Mouse (Mus musculus) gastrocnemius, postnatal 4 days (tissue): Measurements from ENCODE around the gene Ehd3. TPM values are rescaled to one million over a fixed set of nuclear protein-coding genes. Genes with fewer than 3 reads are reported as not detected.
A peak's percentile ranks its signal among the peaks of the same experiment; 100 is the strongest.

Experiments used
- DNase-seq, 2 experiments: peaks; one replicate each; pipeline ENCODE4 v3.0.0; 2021 to 2022; ENCODE audit warnings: low spot score in 2 of 2, mixed read lengths in 2 of 2
- long read RNA-seq, 2 experiments: library from polyadenylated mRNA; stranded (forward); transcript quantifications; one replicate each; pipeline ENCODE4 v2.0.0; 2021
- total RNA-seq, 2 experiments: library from RNA; stranded (reverse); gene quantifications; 2 replicates each; pipeline ENCODE4 v1.2.3; 2021

Ehd3 gene
- 1 to 10 TPM; 7.0 to 7.6 TPM for total RNA-seq
- long read RNA-seq, experiment 1, transcript Ehd3-201 (6 exons, 3,659 nt) = major isoform, 6 of 9 reads
- long read RNA-seq, experiment 1, partial matches to known transcripts = 2 of 9 reads
- long read RNA-seq, experiment 1, other reads (novel, unspliced or antisense) = 1 of 9 reads
- long read RNA-seq, experiment 2, transcript Ehd3-201 (6 exons, 3,659 nt) = major isoform, 12 of 15 reads
- long read RNA-seq, experiment 2, partial matches to known transcripts = 1 of 15 reads
- long read RNA-seq, experiment 2, other reads (novel, unspliced or antisense) = 1 of 15 reads

DNA sequence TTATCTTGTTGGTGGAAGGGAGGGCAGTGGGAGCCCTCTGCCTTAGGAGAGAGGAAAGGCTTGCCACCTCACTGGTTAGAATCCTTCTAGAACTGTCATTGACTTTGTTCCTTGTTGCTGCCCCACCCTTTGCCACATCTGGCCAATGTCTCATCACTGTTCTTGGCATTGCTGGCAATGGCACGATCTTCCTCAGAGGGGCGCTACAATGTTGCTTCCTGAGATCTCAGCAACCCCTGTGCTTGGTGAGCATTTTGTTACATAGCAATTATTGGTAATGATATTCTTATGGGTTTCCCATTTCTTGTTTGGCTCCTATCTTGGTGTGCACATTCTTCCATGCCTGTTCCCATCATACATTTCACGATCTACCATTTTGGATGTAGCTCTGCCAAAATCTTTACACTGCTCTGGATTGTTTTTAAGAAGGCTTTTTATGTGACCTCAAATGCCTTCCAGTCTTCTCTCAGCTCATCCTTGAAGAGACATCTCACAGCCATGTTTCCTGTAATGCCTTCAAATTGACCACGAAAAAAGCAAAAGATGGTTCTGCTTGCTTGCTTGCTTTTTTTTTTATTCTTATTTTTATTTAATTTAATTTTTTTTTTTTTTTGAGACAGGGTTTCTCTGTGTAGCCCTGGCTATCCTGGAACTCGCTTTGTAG lies at the start of gene Ehd3:
TSS of gene Ehd3 (plus strand) at position 614 of the 664 bp plus-strand sequence.
- no peak for DNase-seq

DNA sequence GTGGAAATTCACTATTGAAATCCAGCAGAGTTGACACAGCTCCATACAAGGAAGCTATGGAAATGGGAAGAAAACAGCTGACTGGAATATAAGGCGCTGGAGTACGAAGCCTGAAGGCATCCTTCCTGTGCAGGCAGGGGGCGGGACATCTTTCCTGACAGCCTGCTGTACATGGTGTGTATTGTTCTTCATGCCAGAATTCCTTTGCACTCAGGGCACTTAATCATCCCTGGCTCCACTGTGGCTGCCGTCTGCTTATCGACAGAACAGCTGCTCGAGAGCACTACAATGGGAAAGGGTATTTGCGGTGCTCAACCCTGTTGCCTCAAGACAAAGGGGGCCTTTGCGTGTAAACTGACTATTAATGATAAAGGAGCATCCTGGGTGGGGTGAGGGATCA lies 33.0 kb upstream of the Ehd3 start:
- DNase-seq = peak in 1 of 2 experiments; percentile 8

DNA sequence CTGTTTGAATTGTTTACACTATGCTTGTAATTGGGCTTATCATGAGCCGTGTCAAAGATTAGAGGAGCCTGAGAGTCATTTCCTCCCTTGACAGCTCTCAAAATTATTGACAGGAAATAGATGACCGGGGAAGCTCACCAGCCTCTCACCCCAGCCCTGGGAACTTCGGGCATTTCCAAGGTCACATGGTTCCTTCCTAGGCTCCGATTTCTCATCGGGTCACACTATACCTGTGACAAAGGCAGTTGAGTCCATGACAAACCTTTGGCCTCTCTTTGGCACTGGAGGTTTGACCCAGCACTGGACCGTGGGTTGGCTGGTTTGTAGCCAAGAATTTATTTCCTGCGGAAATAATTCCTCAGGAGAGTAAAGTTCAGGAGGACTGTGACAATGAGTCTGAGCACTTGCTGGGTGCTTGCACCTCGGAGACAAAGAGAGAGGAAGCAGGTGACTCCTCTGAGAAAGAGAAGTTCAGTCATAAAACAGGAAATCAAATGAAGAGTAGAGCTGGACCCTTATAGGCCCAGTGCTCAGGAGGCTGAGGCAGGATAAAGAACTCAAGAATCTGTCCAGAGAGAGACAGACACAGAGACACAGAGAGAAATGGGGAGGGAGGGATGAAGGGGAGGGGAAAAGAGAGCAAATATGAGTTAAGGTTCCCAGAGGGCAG lies 17.2 kb upstream of the Ehd3 start:
- no peak for DNase-seq

- DNase-seq = no peak
Observed at GRCm38 (mm10) chr17:73790284-73791020, 13.5 kb upstream of the Ehd3 start.

DNA sequence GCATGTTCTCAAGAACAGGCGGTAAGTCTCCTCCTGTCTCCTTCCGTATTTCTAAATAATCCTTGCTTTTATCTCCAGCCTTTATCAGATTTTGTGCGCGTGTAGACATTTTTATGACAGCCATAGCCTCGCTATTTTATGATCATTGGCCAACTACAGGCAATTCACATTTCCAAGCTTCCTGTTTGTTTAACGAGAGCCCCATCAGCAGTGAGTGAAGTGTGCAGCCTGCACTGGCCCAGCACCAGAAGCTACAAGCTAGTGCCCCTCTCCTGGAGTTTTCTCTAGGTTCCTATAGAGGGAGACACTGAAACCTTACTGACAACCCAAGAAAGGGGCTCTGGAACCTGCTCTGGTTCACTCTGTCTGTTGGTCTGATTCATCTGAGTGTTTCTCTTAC lies 7.1 kb upstream of the Ehd3 start:
- DNase-seq = no peak

DNA sequence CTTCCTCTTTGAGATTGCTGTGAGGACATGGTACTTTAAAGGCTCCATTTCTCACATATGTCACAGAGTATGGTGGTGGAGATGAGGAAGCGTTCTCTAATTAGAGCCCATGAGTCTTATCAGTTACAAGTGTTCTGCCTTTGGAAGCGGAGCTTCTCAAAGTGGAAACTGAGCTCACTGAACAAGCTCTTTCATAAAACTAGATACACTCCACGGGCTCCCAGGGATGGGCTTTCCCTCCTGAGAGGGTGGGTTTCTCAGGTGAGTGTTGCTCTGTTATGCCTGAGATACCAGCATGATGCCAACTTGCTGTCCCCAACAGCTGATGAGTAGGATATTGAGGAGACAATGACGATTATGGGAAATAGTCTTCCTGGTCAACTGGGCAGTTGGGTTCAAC lies 6.2 kb upstream of the Ehd3 start:
- no peak for DNase-seq

DNA sequence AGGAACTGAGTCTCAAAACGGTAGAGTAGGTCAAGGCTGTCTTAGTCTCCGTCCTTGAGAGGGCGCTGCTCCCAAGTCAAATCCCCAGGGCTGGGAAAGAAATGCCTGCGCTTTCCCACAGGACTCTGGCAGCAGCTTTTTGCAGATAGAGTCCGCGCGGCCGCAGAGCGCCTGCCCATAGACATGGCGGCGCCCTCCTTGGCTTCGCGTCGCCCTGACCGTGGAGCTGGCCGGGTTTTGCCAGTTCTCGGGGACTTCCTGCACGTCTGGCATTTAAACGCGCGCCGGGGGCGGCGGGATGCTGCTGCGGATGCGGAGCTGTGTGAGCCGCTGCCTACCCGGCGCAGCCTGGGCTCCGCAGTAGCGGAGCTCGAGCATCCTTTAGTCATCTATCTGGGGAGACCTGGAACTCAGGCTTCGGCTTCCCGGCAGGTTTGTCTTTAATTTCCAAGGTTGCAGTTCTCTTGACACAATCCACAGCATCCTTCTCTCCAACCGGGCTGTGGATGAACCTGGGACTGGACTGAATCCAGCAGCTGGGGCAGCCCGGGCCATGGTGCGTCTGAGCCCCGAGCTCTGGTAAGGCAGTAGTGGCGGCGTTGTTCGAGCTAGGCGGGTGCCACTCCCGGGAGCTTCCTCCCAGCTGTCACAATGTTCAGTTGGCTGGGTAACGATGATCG lies 798 bp downstream of the Ehd3 start:
- DNase-seq = peak; percentile 49 to 79

GRCm38 (mm10) chr17:73806331-73806730 lies 2.4 kb downstream of the Ehd3 start:
- no peak for DNase-seq

DNA sequence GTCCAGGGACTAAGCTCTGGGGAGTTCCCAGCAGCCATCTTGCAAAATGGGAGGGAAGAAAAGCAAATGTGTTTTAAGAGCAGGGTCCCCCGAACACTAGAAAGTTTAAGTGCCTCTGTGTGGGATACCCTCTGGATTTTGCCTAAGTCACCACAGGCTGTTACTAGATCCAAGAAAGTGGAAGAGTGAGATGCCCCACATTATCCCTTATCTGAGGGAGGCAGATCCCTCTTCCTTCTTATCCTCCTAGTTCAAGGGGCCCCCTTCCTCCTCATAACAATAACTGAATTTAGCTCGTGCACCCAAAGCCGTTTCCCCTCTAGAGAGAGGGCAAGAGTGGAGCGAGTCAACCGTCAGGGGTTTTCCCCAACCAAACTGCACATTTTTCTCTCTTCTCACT lies 3.3 kb downstream of the Ehd3 start:
- DNase-seq = no peak

DNA sequence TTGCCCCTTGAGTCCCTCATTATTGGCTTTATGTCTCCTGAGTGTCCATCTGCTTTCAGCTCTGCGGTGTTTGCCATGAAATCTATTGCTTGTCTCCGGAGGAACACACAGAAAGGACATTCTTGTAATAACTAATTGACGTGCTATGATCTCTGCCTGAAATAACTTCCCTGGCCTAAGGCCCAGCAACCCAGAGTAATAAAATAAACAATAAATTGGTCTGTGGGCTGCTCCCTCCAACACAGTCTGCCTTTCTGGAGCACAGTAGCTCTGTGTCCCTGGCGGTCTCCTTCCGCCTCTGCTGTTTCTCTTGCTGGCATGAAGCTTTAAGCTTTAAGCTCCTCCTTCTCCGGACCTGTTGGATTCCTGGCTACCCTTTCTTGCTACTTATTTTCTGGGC lies 4.5 kb downstream of the Ehd3 start:
- no peak for DNase-seq

GRCm38 (mm10) chr17:73810801-73811200 lies 6.9 kb downstream of the Ehd3 start:
- no peak for DNase-seq

DNA sequence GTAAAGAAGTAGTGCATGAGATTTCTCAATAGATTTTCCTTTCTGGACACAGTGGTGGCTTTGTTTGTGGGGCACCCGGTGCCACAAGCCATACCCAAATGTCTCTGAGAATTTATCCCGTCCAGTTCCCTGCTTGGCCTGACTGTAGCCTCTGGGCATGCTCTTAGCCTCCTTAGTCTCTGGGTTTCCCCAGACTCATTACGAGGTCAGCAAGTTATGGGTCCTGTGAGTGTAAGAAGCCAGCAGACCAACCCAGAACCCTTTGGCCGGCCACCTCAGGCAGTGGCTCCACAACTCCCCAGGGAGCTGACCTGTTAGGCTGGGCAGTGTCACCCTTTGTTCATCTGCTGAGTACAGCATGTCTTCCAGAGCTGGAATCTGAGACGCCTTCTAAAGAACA lies 7.6 kb downstream of the Ehd3 start:
- no peak for DNase-seq

- DNase-seq = no peak
Observed at GRCm38 (mm10) chr17:73813031-73813660, 9.2 kb downstream of the Ehd3 start.

DNA sequence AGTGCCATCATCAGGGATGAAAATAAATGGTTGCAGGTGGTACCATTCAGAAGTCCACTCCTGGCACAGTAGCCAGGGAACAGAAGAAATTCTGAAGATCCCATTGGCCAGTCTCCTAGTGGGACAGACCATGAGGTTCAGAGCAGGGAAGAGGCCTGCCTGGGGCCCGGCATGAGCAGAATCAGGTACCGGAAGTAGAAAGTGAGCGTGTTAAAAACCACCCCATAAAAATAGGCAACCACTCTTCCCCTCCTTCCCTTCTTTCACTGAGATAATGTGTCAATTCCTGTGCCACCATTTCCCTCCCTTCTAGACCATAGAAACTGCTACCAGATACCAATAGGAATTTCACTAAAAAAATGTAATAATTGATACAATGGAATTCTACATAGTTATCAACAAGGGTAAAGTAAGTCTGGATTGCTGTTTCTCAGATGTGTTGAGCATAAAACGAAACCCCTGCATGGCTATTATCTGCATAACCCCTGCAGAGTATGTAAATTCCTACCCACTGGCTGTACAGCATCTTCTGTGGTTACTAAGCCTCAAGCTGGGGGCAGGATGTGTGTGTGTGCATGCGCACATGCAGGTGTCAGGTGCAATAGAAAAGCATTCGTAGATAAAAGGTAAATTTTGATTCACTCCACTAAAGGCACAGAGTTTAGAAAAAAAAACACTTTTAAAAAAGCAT lies 10.7 kb downstream of the Ehd3 start:
- DNase-seq = no peak

GRCm38 (mm10) chr17:73817697-73818380 lies 13.9 kb downstream of the Ehd3 start:
- DNase-seq = no peak

DNA sequence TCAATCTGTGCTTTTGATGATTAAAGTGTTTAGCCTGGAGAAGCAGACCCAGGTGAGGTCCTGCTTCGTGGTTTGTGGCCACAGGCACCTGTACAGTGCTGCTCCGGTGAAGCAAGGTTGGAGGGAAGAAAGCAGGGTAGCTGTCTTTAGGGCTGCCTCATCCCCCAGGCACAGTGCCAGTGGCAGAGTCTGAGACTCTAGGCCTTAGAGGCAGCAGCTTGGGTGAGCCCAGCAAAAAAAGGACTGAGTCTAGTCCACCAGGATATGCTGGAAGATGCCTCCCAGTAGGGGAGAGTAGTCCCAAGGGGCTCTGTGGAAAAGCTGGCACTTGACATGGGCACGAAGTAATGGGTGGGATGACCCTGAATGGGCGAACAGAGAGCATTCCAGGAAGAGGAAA lies 15.0 kb downstream of the Ehd3 start:
- DNase-seq = no peak

DNA sequence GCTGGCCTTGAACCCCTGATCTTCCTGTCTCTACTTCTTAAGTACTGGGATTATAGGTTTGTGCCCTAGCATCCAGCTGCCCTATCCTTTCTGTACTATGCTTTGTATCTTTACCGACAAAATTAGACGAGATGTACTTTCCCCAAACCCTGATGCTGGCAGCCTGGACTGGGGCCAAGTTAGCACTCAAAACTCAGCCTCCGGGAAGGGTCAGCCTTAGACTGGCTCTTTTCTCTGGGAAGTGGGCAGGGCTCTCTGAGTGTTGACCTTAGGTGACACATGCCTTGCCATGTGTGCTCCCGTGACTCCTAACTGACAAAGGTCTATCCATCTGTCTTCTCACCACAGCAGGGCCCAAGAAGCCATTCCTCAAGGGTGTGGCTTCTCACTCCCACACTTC lies 16.8 kb downstream of the Ehd3 start:
- DNase-seq = no peak

GRCm38 (mm10) chr17:73822255-73822654 lies 18.3 kb downstream of the Ehd3 start:
- DNase-seq = no peak
